Mouse (Mus musculus) hindbrain, embryonic 14.5 days (tissue): ENCODE results near the gene Abtb1. TPM values are rescaled to one million over a fixed set of nuclear protein-coding genes. Genes with fewer than 3 reads are reported as not detected.

ENCODE experiments used
- ATAC-seq: fragments of 200-750 bp; cut with Nextera tagmentation; 2 replicates; pipeline ENCODE4 v1.8.0; 2017; ENCODE audit warnings: moderate number of reproducible peaks, mild to moderate bottlenecking, moderate TSS enrichment, moderate library complexity; ENCODE audit not compliant: low FRiP score
- DNase-seq: peaks from one replicate; pipeline ENCODE4 v3.0.0-alpha.2; 2015; ENCODE audit warnings: low spot score
- H3K27ac ChIP-seq: fragments of 300-500 bp; sonication (generic); 2 replicates; pipeline ENCODE4 v1.5.1; 2014; ENCODE audit warnings: mild to moderate bottlenecking, moderate library complexity
- H3K27me3 ChIP-seq: fragments of 300-500 bp; sonication (generic); 2 replicates; pipeline ENCODE4 v1.6.1; 2014; ENCODE audit warnings: mild to moderate bottlenecking, low read length, mixed read lengths; ENCODE audit not compliant: control insufficient read depth, insufficient read depth
- H3K36me3 ChIP-seq: fragments of 300-500 bp; sonication (generic); replicated peaks from 2 replicates; pipeline ENCODE4 v1.6.1; 2014; ENCODE audit not compliant: control insufficient read depth, insufficient read depth
- H3K4me1 ChIP-seq: fragments of 300-500 bp; sonication (generic); replicated peaks from 2 replicates; pipeline ENCODE4 v1.6.1; 2014; ENCODE audit warnings: antibody characterized with exemption, low read length, mixed read lengths; ENCODE audit not compliant: control insufficient read depth, insufficient read depth
- H3K4me2 ChIP-seq: fragments of 300-500 bp; sonication (generic); replicated peaks from 2 replicates; pipeline ENCODE4 v1.6.1; 2014; ENCODE audit warnings: mild to moderate bottlenecking, moderate library complexity
- H3K4me3 ChIP-seq: fragments of 300-500 bp; sonication (generic); replicated peaks from 2 replicates; pipeline ENCODE4 v1.5.1; 2014; ENCODE audit warnings: mild to moderate bottlenecking, low read length
- H3K9ac ChIP-seq: fragments of 300-500 bp; sonication (generic); 2 replicates; pipeline ENCODE4 v1.6.1; 2014
- H3K9me3 ChIP-seq: fragments of 300-500 bp; sonication (generic); 2 replicates; pipeline ENCODE4 v1.6.1; 2016; ENCODE audit warnings: low read length; ENCODE audit not compliant: control insufficient read depth
- WGBS: fragments of 180-500 bp; shearing (Covaris S2); extraction: QIAGEN DNeasy Blood & Tissue Kit; methylation state at CpG from one replicate; pipeline ENCODE4 v1.1.7; 2014; 5-methylcytosine and 5-hydroxymethylcytosine counted together
- polyA plus RNA-seq: library from polyadenylated mRNA; unstranded; fragments of >200 nt; fragmentation: Nextera tagmentation; extraction: Ambion mirVana; gene quantifications from 2 replicates; pipeline ENCODE4 v1.2.1, GENCODE M21; 2014

Abtb1 gene
- polyA plus RNA-seq, 1 experiment from 2014 or later, result 33.8 TPM

DNA sequence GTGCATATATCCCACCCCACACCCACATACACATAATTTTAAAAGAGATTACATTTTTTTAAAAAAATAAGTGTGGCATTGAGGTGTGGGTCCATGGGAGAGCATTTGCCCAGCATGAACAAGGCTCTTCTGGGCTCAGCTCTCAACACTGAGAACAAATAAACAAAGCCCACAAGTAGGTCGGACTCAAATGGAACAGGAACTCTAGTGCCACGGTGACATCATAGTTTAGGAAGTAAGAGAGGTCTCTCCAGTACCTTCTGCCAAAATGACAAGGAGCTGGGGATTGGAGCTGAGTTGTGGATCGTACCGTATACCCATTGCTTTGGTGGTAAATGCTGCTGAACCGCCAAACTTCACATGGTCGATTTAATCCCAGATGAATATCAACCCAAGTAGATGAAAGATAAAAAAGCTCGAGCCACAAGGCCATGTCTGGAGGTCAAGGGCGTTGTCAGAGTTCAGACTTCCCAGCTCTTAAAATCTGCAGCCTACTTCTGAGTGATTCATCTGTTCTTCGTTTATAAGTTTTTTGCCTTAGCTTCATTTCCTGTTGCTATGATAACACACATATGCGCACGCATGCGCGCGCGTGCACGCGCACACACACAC is 36.7 kb downstream of the Abtb1 start:
- Histone ChIP-seq H3K36me3 (no peaks in the 10 kb centered on the region), H3K4me3 (no peak overlapping the region), H3K9me3 (no peaks in the 10 kb centered on the region), H3K4me1 (0 out of 2 replicates have a peak, but pooled peaks cover 2% of the 10 kb centered on the region), H3K27ac (no peak overlapping the region), H3K9ac (no peak overlapping the region), H3K27me3 (no peaks in the 10 kb centered on the region), H3K4me2 (no peak overlapping the region)
- no peak for ATAC-seq
- no peak for DNase-seq
- WGBS, result 93% methylated on average over 17 of the region's 17 CpGs

DNA sequence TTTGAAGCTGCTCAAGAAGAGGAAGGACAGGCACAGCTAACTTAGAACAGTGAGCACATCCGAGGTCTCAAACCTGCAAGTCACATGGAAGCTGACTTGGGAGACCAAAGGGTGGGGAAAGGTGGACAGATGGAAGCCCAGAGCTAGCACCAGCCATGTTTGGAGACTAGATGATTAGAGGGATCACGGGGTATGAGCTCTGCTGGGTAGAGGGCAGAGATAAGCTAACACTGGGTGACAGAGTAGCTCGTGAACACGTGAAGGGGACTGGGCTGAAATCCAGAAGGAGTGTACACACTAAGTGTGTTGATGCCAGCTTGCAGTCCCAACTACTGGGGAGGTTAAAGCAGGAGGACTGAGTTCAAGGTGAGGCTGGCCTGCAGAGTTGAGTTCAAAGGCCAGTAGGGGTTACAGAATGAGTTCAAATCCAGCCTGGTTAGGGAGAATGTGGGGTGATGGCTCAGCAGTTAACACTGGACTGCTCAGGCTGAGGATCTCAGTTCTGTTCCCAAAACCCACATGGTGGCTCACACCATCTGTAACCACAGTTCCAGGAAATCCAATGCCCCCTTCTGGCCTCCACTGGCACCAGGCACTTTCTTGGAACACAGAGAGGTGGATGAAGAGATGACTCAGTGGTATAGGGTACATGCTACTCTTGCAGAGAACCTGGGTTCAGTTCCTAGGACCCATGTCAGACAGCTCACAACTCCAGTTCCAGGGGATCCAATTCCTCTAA is 37.7 kb downstream of the Abtb1 start:
- Histone ChIP-seq H3K36me3 (no peaks in the 10 kb centered on the region), H3K9ac (no peak overlapping the region), H3K4me1 (no peaks in the 10 kb centered on the region), H3K4me2 (no peak overlapping the region), H3K4me3 (no peak overlapping the region), H3K27me3 (no peaks in the 10 kb centered on the region), H3K9me3 (no peaks in the 10 kb centered on the region), H3K27ac (no peak overlapping the region)
- DNase-seq, result no peak
- 92% methylated on average over 4 of the region's 4 CpGs for WGBS
- no peak for ATAC-seq

DNA sequence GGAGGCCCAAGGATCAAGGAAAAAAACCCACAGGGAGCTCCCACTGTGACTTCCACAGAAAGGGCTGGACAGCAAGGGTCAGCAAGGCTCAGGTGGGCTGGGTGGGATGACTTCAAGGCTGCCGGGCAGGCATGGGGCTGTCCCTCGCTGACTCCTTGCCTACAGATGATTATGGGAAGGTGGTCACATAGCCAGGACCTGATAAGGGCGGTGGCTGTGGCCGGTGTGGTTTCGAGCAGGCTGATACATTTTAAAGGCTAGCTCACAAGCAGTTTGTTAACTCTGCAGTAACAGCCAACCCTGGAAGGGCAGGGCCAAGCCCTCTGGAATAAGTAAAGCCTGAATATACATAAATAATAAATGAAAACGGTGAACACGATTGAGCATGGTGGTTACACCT is 38.7 kb downstream of the Abtb1 start:
- 91% methylated on average over 7 of the region's 7 CpGs for WGBS
- Histone ChIP-seq H3K9ac (no peak overlapping the region), H3K27me3 (no peaks in the 10 kb centered on the region), H3K9me3 (no peaks in the 10 kb centered on the region), H3K4me3 (no peak overlapping the region), H3K36me3 (no peaks in the 10 kb centered on the region), H3K4me2 (no peak overlapping the region), H3K4me1 (no peaks in the 10 kb centered on the region), H3K27ac (no peak overlapping the region)
- DNase-seq, result no peak
- no peak for ATAC-seq

DNA sequence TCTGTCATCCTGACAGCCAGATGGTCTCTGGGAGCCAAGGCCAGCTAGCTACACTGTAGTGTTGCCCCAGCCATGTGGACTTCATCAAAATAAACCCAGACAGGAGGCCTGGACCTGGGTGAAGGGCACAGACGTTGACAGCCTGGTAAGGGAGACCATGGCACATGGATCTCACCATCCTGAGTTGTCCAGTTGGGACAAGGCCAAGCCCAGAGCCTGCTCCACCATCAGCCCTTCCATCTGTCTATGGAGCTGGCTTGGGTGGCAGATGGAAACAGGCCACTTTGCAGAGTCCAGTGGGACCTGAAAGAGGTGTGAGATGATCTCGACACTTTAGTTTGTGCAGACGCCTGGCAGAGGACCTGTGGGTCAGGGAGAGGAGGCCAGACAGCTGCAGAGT is 41.0 kb downstream of the Abtb1 start:
- WGBS, result 59% methylated on average over 3 of the region's 3 CpGs
- Histone ChIP-seq H3K9me3 (no peaks in the 10 kb centered on the region), H3K9ac (no peak overlapping the region), H3K27me3 (no peaks in the 10 kb centered on the region), H3K36me3 (no peaks in the 10 kb centered on the region), H3K4me1 (no peaks in the 10 kb centered on the region), H3K4me2 (no peak overlapping the region), H3K4me3 (no peak overlapping the region), H3K27ac (no peak overlapping the region)
- ATAC-seq (no peak), DNase-seq (no peak)

DNA sequence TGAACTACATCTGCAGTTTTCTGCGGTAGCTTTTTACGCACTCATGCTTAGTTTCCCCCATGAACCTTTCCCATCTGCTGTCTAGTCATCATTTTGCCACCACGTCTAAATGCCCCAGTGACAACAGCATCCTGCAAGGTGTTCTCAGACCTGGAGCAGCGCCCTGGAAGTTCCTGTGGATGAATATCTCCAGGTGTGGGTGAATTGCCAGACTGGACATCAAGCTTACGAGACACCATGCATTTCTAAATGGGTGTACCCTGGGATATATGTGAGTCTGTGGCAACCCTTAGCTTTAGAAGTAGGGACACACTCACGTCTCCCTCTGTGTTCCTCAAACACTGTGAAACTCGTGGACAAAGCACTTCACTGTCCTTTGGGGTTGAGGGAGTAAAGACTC is 41.6 kb downstream of the Abtb1 start:
- H3K36me3 ChIP-seq, result no peaks in the 10 kb centered on the region
- no peak for ATAC-seq
- no peak overlapping the region for H3K4me2 ChIP-seq
- H3K27me3 ChIP-seq, result no peaks in the 10 kb centered on the region
- WGBS, result 85% methylated on average over 7 of the region's 7 CpGs
- no peak for DNase-seq
- H3K9me3 ChIP-seq, result no peaks in the 10 kb centered on the region
- no peaks in the 10 kb centered on the region for H3K4me1 ChIP-seq
- no peak overlapping the region for H3K9ac ChIP-seq
- H3K4me3 ChIP-seq, result no peak overlapping the region
- no peak overlapping the region for H3K27ac ChIP-seq

DNA sequence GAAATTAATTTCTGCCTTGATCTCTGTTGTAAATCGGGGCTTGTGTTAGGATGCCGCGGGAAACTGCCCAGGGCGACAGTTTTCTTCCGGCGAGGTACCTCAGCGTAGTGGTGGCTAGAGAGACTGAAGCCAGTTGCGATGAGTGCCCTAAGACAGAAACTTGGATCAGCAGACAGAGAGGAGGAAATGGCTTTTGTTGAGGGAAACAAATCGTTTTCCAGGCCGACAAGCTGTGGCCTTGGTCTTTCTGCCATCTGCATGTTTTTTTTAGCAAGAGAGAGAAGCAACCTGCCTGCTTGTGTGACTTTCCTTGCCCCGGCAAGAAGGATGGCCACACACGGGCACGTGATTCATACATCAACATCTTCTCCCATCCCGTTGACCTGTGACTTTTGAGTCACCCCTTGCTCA is 47.2 kb downstream of the Abtb1 start:
- no peak for ATAC-seq
- WGBS, result 60% methylated on average over 14 of the region's 14 CpGs
- no peaks in the 10 kb centered on the region for H3K27me3 ChIP-seq
- no peak overlapping the region for H3K4me2 ChIP-seq
- H3K27ac ChIP-seq, result no peak overlapping the region
- no peak overlapping the region for H3K9ac ChIP-seq
- no peaks in the 10 kb centered on the region for H3K9me3 ChIP-seq
- no peaks in the 10 kb centered on the region for H3K36me3 ChIP-seq
- no peak overlapping the region for H3K4me3 ChIP-seq
- no peak for DNase-seq
- peaks cover 27% of the 10 kb centered on the region for H3K4me1 ChIP-seq

DNA sequence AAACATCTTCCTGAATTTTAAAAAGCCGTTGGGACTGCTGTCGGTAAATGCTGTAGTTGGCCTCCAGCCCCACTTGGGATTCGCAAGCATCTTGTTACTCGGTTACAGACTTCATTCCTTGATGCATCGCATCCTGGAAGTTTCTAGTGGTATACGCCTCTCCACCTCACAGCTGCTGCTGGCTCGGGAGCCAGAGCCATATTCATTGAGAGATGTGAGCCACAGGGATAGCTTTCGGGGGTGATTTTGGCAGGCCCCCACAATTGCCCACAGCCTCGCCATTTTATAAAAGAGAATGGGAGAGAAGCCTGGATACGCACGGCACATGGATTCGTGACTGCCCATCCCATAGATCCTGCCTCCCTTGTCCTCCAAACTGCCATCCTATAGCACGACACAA is 47.9 kb downstream of the Abtb1 start:
- no peak overlapping the region for H3K27ac ChIP-seq
- DNase-seq, result no peak

DNA sequence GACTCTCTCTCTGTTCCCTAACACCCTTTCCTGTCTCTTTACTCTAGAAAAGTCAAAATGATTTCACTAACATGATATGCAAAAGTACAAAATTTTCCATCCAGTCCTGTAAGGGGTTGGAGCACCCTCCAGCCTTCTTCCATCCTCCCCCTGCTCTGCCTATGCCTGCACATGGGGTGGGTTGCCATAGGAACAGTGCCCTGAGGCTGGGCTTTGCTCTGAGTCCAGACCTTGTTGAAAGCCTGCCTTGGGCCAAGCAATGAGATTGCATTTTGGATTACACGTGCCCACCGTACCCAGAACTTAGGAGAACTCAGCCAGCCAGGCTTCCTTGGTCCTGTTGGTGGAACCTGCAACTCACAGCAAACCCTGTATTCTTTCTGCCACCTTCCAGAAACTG is 48.5 kb downstream of the Abtb1 start:
- no peaks in the 10 kb centered on the region for H3K27me3 ChIP-seq
- H3K4me2 ChIP-seq, result no peak overlapping the region
- no peak overlapping the region for H3K9ac ChIP-seq
- WGBS, result 29% methylated on average over 2 of the region's 2 CpGs
- DNase-seq (no peak), ATAC-seq (no peak)
- H3K36me3 ChIP-seq, result no peaks in the 10 kb centered on the region
- no peak overlapping the region for H3K4me3 ChIP-seq
- H3K27ac ChIP-seq, result no peak overlapping the region
- peaks cover 31% of the 10 kb centered on the region for H3K4me1 ChIP-seq
- H3K9me3 ChIP-seq, result no peaks in the 10 kb centered on the region

More for the DNA sequence above, 47.9 kb downstream of the Abtb1 start:
- Histone ChIP-seq H3K36me3 (no peaks in the 10 kb centered on the region), H3K9me3 (no peaks in the 10 kb centered on the region), H3K9ac (no peak overlapping the region), H3K27me3 (no peaks in the 10 kb centered on the region), H3K4me3 (no peak overlapping the region), H3K4me1 (peaks cover 27% of the 10 kb centered on the region), H3K4me2 (no peak overlapping the region)
- WGBS, result 66% methylated on average over 13 of the region's 13 CpGs
- no peak for ATAC-seq

DNA sequence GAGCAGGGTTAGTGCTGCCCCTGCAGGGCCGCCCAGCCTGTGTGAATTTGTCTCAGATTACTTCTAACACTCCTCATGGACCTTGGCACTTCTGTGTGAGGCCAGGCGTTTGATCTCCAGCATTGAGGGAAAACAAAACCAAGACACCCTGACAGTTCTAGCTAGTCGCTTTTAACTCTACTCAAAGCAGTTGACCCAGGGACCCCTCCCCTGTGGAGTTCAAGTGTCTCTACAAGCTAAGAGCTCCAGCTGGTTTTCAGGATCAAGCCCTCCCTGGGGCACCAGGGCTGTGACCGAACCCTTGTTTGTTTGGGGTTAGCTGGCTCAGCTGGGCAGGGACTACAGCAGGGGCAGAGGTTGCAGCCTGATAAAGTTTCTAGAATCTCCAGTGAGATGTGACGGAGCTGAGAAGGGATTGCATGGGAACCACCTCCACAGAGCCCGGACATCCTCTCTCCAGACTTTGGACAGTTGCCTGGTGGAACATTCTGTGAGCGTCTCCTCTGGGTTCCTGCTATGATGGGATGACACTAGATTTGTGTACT is 49.6 kb downstream of the Abtb1 start:
- no peak overlapping the region for H3K27ac ChIP-seq
- no peak overlapping the region for H3K4me2 ChIP-seq
- DNase-seq (no peak), ATAC-seq (no peak)
- H3K4me3 ChIP-seq, result no peak overlapping the region
- no peak overlapping the region for H3K9ac ChIP-seq
- peaks cover 40% of the 10 kb centered on the region for H3K4me1 ChIP-seq
- WGBS, result 45% methylated on average over 7 of the region's 7 CpGs
- H3K9me3 ChIP-seq, result no peaks in the 10 kb centered on the region
- no peaks in the 10 kb centered on the region for H3K36me3 ChIP-seq
- no peaks in the 10 kb centered on the region for H3K27me3 ChIP-seq
